Mouse (Mus musculus) thymus, adult 18-20 months (tissue): ENCODE measurements around the gene Sfpq.
"Not testable (repeated sequence)": the region's sequence is repeated elsewhere in the genome, so short reads cannot be mapped to it uniquely, and the experiment has no call there.

ENCODE experiments used
- DNase-seq, 2 experiments: peaks; one replicate each; pipeline ENCODE4 v3.0.0; 2022; ENCODE audit warnings: mixed read lengths in 2 of 2

The Sfpq gene

GRCm38 (mm10) chr4:127021151-127021945 lies at the start of gene Sfpq:
TSS of gene Sfpq (plus strand) at chr4:127021324.
- peak; percentile 92 to 98 for DNase-seq

- no peak for DNase-seq
Observed at GRCm38 (mm10) chr4:126977467-126977866, 43.7 kb upstream of the Sfpq start.

- no peak for DNase-seq
Observed at GRCm38 (mm10) chr4:126978706-126979105, 42.4 kb upstream of the Sfpq start.

GRCm38 (mm10) chr4:126983321-126983720 lies 37.8 kb upstream of the Sfpq start:
- DNase-seq, result no peak

- not testable (repeated sequence) for DNase-seq
Observed at GRCm38 (mm10) chr4:126983736-126984525, 37.2 kb upstream of the Sfpq start.

GRCm38 (mm10) chr4:126986768-126987167 lies 34.4 kb upstream of the Sfpq start:
- DNase-seq, result no peak

GRCm38 (mm10) chr4:126988503-126988902 lies 32.6 kb upstream of the Sfpq start:
- no peak for DNase-seq

GRCm38 (mm10) chr4:126990553-126990952 lies 30.6 kb upstream of the Sfpq start:
- no peak for DNase-seq

GRCm38 (mm10) chr4:126992356-126992755 lies 28.8 kb upstream of the Sfpq start:
- no peak for DNase-seq

GRCm38 (mm10) chr4:126999372-126999771 lies 21.8 kb upstream of the Sfpq start:
- not testable (repeated sequence) for DNase-seq

- DNase-seq, result no peak
Observed at GRCm38 (mm10) chr4:127000601-127001105, 20.5 kb upstream of the Sfpq start.

GRCm38 (mm10) chr4:127004384-127004783 lies 16.7 kb upstream of the Sfpq start:
- no peak for DNase-seq

- no peak for DNase-seq
Observed at GRCm38 (mm10) chr4:127005113-127005936, 15.8 kb upstream of the Sfpq start.

GRCm38 (mm10) chr4:127015294-127015993 lies 5.7 kb upstream of the Sfpq start:
- DNase-seq, result peak; percentile 60 to 78

GRCm38 (mm10) chr4:127016366-127016765 lies 4.8 kb upstream of the Sfpq start:
- no peak for DNase-seq

- DNase-seq, result no peak
Observed at GRCm38 (mm10) chr4:127020411-127021150, 543 bp upstream of the Sfpq start.

GRCm38 (mm10) chr4:127021989-127022626 lies 984 bp downstream of the Sfpq start:
- peak; percentile 79 to 84 for DNase-seq

GRCm38 (mm10) chr4:127023201-127023600 lies 2.1 kb downstream of the Sfpq start:
- no peak for DNase-seq

- no peak for DNase-seq
Observed at GRCm38 (mm10) chr4:127024240-127024639, 3.1 kb downstream of the Sfpq start.

- no peak for DNase-seq
Observed at GRCm38 (mm10) chr4:127026826-127027225, 5.7 kb downstream of the Sfpq start.
